Mouse (Mus musculus): ENCODE results near the gene Msl2.

The Msl2 gene

GRCm38 (mm10) chr9:101152872-101153271, 79.0 kb downstream of the Msl2 start:
- DNase-seq (ENCODE audit: low spot score in 2 of 2) = no peak

Measured in right cerebral cortex, adult 2 months (tissue).